Mouse (Mus musculus): ENCODE data around the gene Fkbp8. TPM values are rescaled to one million over a fixed set of nuclear protein-coding genes. Genes with fewer than 3 reads are reported as not detected.

The Fkbp8 gene
- 256 TPM for polyA plus RNA-seq (2012; fragmentation: generic; extraction: Trizol)
- long read RNA-seq, experiment 1, transcript Fkbp8-201 (9 exons, 1,698 nt) = major isoform, 59 of 173 reads
- long read RNA-seq, experiment 1, transcript Fkbp8-202 (9 exons, 1,720 nt) = minor isoform, 11 of 173 reads
- long read RNA-seq, experiment 1, transcript Fkbp8-204 (9 exons, 1,799 nt) = minor isoform, 24 of 173 reads
- long read RNA-seq, experiment 1, partial matches to known transcripts = 52 of 173 reads
- long read RNA-seq, experiment 1, other reads (novel, unspliced or antisense) = 23 of 173 reads
- long read RNA-seq, experiment 2, transcript Fkbp8-201 (9 exons, 1,698 nt) = major isoform, 188 of 484 reads
- long read RNA-seq, experiment 2, transcript Fkbp8-202 (9 exons, 1,720 nt) = minor isoform, 34 of 484 reads
- long read RNA-seq, experiment 2, transcript Fkbp8-204 (9 exons, 1,799 nt) = minor isoform, 124 of 484 reads
- long read RNA-seq, experiment 2, partial matches to known transcripts = 76 of 484 reads
- long read RNA-seq, experiment 2, other reads (novel, unspliced or antisense) = 62 of 484 reads

- H3K79me2 ChIP-seq (ENCODE audit: control insufficient read depth, insufficient read depth) = peaks cover 38% of the 10 kb centered on the region
- no peaks in the 10 kb centered on the region for H3K27me3 ChIP-seq (ENCODE audit: control insufficient read depth, insufficient read depth, insufficient read length)
- H3ac ChIP-seq (ENCODE audit: control insufficient read depth, insufficient read length, low read depth) = peak within 1 kb of the TSS; percentile 96
- peak within 1 kb of the TSS; percentile 61 for H3K4me3 ChIP-seq (ENCODE audit: insufficient read depth, poor library complexity, severe bottlenecking)
- peaks cover 24% of the 10 kb centered on the region for H3K79me3 ChIP-seq (ENCODE audit: low read depth)
- TF ChIP-seq CTCF (IDR thresholded peaks at IDR 0.05; ENCODE audit: control insufficient read depth, insufficient read depth, insufficient read length) (no peak), USF1 (IDR thresholded peaks at IDR 0.05; ENCODE audit: low read depth) (no peak), MAX (IDR thresholded peaks at IDR 0.05) (no peak), FOSL1 (IDR thresholded peaks at IDR 0.05; ENCODE audit: insufficient read depth, low read length, poor library complexity, severe bottlenecking) (no peak)
- H3K36me3 ChIP-seq (ENCODE audit: control insufficient read depth, insufficient read depth) = peaks cover 20% of the 10 kb centered on the region
Observed at GRCm38 (mm10) chr8:70527512-70528181, at the start of gene Fkbp8, which contains the start of gene Kxd1. Gene Fkbp8 (plus strand): TSS chr8:70527724. Gene Kxd1 (minus strand): TSS chr8:70527956.

DNA sequence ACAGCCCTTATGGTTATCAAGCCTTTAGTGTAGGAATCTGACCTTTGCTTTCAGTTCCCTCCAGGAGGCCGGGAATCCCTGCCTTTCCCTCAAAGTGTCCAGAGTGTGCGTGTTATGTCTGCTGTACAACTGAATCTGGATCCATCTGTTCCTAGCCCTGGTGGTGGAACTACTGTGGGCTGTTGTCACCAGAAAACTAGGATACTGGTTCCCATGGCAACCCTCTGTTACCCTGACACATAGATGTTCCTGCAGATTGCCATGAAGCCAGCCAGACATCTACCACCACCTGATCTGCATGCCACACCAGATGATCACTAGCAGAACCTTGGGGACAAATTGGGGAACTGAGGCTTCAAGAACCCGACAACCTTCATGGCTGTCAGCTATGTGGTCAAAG is 45.6 kb upstream of the Fkbp8 start:
- TF ChIP-seq MYOD1 (IDR thresholded peaks at IDR 0.05; ENCODE audit: control insufficient read depth, insufficient read length, low read depth) (no peak), FOSL1 (IDR thresholded peaks at IDR 0.05; ENCODE audit: insufficient read depth, low read length, poor library complexity, severe bottlenecking) (no peak), USF1 (IDR thresholded peaks at IDR 0.05; ENCODE audit: low read depth) (no peak)
- no peak overlapping the region for H3ac ChIP-seq (ENCODE audit: control insufficient read depth, insufficient read length, low read depth)
- H3K27me3 ChIP-seq (ENCODE audit: control insufficient read depth, insufficient read depth, insufficient read length) = no peaks in the 10 kb centered on the region
- H3K79me2 ChIP-seq (ENCODE audit: control insufficient read depth, insufficient read depth) = no peaks in the 10 kb centered on the region
- H3K4me3 ChIP-seq (ENCODE audit: insufficient read depth, poor library complexity, severe bottlenecking) = no peak overlapping the region
- H3K79me3 ChIP-seq (ENCODE audit: low read depth) = no peaks in the 10 kb centered on the region
- H3K36me3 ChIP-seq (ENCODE audit: control insufficient read depth, insufficient read depth) = no peaks in the 10 kb centered on the region

- no peak for TF ChIP-seq CTCF (IDR thresholded peaks at IDR 0.05; ENCODE audit: control insufficient read depth, insufficient read depth, insufficient read length)
- TF ChIP-seq USF1 (IDR thresholded peaks at IDR 0.05; ENCODE audit: low read depth) = no peak
- no peak for TF ChIP-seq MAX (IDR thresholded peaks at IDR 0.05)
- TF ChIP-seq CEBPB (IDR thresholded peaks at IDR 0.05; ENCODE audit: low read depth) = no peak
- TF ChIP-seq MYOD1 (IDR thresholded peaks at IDR 0.05; ENCODE audit: control insufficient read depth, insufficient read length, low read depth) = no peak
- no peak for TF ChIP-seq FOSL1 (IDR thresholded peaks at IDR 0.05; ENCODE audit: insufficient read depth, low read length, poor library complexity, severe bottlenecking)
- no peak for TF ChIP-seq MYOG (IDR thresholded peaks at IDR 0.05; ENCODE audit: control insufficient read depth, extremely low read depth, insufficient read length)
- no peaks in the 10 kb centered on the region for H3K79me3 ChIP-seq (ENCODE audit: low read depth)
- no peaks in the 10 kb centered on the region for H3K27me3 ChIP-seq (ENCODE audit: control insufficient read depth, insufficient read depth, insufficient read length)
- H3K36me3 ChIP-seq (ENCODE audit: control insufficient read depth, insufficient read depth) = no peaks in the 10 kb centered on the region
- no peak overlapping the region for H3K4me3 ChIP-seq (ENCODE audit: insufficient read depth, poor library complexity, severe bottlenecking)
- H3ac ChIP-seq (ENCODE audit: control insufficient read depth, insufficient read length, low read depth) = no peak overlapping the region
- H3K79me2 ChIP-seq (ENCODE audit: control insufficient read depth, insufficient read depth) = no peaks in the 10 kb centered on the region
Observed at GRCm38 (mm10) chr8:70482943-70483342, 44.6 kb upstream of the Fkbp8 start.

GRCm38 (mm10) chr8:70486191-70486681 is 41.3 kb upstream of the Fkbp8 start:
- H3K27me3 ChIP-seq (ENCODE audit: control insufficient read depth, insufficient read depth, insufficient read length) = no peaks in the 10 kb centered on the region
- no peaks in the 10 kb centered on the region for H3K36me3 ChIP-seq (ENCODE audit: control insufficient read depth, insufficient read depth)
- H3K79me3 ChIP-seq (ENCODE audit: low read depth) = no peaks in the 10 kb centered on the region
- no peak for TF ChIP-seq CTCF (IDR thresholded peaks at IDR 0.05; ENCODE audit: control insufficient read depth, insufficient read depth, insufficient read length)
- no peak for TF ChIP-seq FOSL1 (IDR thresholded peaks at IDR 0.05; ENCODE audit: insufficient read depth, low read length, poor library complexity, severe bottlenecking)
- no peak for TF ChIP-seq USF1 (IDR thresholded peaks at IDR 0.05; ENCODE audit: low read depth)
- no peak for TF ChIP-seq MYOG (IDR thresholded peaks at IDR 0.05; ENCODE audit: control insufficient read depth, extremely low read depth, insufficient read length)
- TF ChIP-seq CEBPB (IDR thresholded peaks at IDR 0.05; ENCODE audit: low read depth) = no peak
- TF ChIP-seq MYOD1 (IDR thresholded peaks at IDR 0.05; ENCODE audit: control insufficient read depth, insufficient read length, low read depth) = no peak
- TF ChIP-seq MAX (IDR thresholded peaks at IDR 0.05) = no peak
- H3K79me2 ChIP-seq (ENCODE audit: control insufficient read depth, insufficient read depth) = no peaks in the 10 kb centered on the region
- H3K4me3 ChIP-seq (ENCODE audit: insufficient read depth, poor library complexity, severe bottlenecking) = no peak overlapping the region
- no peak overlapping the region for H3ac ChIP-seq (ENCODE audit: control insufficient read depth, insufficient read length, low read depth)

- Histone ChIP-seq H3K4me3 (ENCODE audit: insufficient read depth, poor library complexity, severe bottlenecking) (no peak within 1 kb of the TSS), H3K79me3 (ENCODE audit: low read depth) (no peaks in the 10 kb centered on the region), H3K36me3 (ENCODE audit: control insufficient read depth, insufficient read depth) (no peaks in the 10 kb centered on the region), H3K27me3 (ENCODE audit: control insufficient read depth, insufficient read depth, insufficient read length) (no peaks in the 10 kb centered on the region), H3K79me2 (ENCODE audit: control insufficient read depth, insufficient read depth) (no peaks in the 10 kb centered on the region), H3ac (ENCODE audit: control insufficient read depth, insufficient read length, low read depth) (no peak within 1 kb of the TSS)
- no peak for TF ChIP-seq FOSL1 (IDR thresholded peaks at IDR 0.05; ENCODE audit: insufficient read depth, low read length, poor library complexity, severe bottlenecking)
- no peak for TF ChIP-seq MAX (IDR thresholded peaks at IDR 0.05)
- TF ChIP-seq MYOD1 (IDR thresholded peaks at IDR 0.05; ENCODE audit: control insufficient read depth, insufficient read length, low read depth) = no peak
- no peak for TF ChIP-seq CEBPB (IDR thresholded peaks at IDR 0.05; ENCODE audit: low read depth)
- no peak for TF ChIP-seq CTCF (IDR thresholded peaks at IDR 0.05; ENCODE audit: control insufficient read depth, insufficient read depth, insufficient read length)
- TF ChIP-seq USF1 (IDR thresholded peaks at IDR 0.05; ENCODE audit: low read depth) = no peak
- TF ChIP-seq MYOG (IDR thresholded peaks at IDR 0.05; ENCODE audit: control insufficient read depth, extremely low read depth, insufficient read length) = no peak
Observed at GRCm38 (mm10) chr8:70486941-70487520, 40.5 kb upstream of the Fkbp8 start, which contains the start of gene Tmem59l. Gene Tmem59l (minus strand): TSS chr8:70487358.
